In genomic region chr15:83164971-83165471, GRCm38 (mm10) we compare ENCODE assay signal across 8 mouse cellular contexts. TPM values are rescaled to one million over a fixed set of nuclear protein-coding genes. Genes with fewer than 3 reads are reported as not detected.
DNase-seq lines count a peak whose midpoint lies in the region; ATAC-seq lines count a peak whose summit lies in the region.

No protein-coding gene starts in this region.

- ATAC-seq in embryonic facial prominence, embryonic 13.5 days (ENCODE audit: insufficient number of reproducible peaks, insufficient read depth, low FRiP score, low TSS enrichment, low read depth) = no peak
- peak; percentile 93 for ATAC-seq in liver, embryonic 13.5 days (ENCODE audit: low read depth)
- no peak for ATAC-seq in activated CD4-positive, CD25-positive, alpha-beta regulatory T cell, adult 4 months

- WGBS in embryonic facial prominence, embryonic 13.5 days = 54% methylated on average over 5 of the region's 5 CpGs
- 8% methylated on average over 5 of the region's 5 CpGs for WGBS in liver, embryonic 13.5 days (ENCODE audit: insufficient replicate concordance)

- H3K4me2 ChIP-seq in embryonic facial prominence, embryonic 13.5 days = no peak overlapping the region
- H3K4me2 ChIP-seq in liver, embryonic 13.5 days = peak overlapping the region; percentile 94

- DNase-seq in adrenal gland, adult (ENCODE audit: inconsistent age in 2 of 2, low spot score in 1 of 2) = peak; percentile 53 to 69
- DNase-seq in adrenal gland, adult 8-10 months = no peak
- peak; percentile 73 for DNase-seq in heart, postnatal 25 days (ENCODE audit: low spot score)
- peak; percentile 69 for DNase-seq in liver, embryonic 13.5 days
- no peak for DNase-seq in spleen, adult 18-20 months
- no peak for DNase-seq in left cerebral cortex, postnatal 4 days

- H3K9ac ChIP-seq in embryonic facial prominence, embryonic 13.5 days = no peak overlapping the region
- H3K9ac ChIP-seq in liver, embryonic 13.5 days = peak overlapping the region; percentile 71

- H3K4me1 ChIP-seq in embryonic facial prominence, embryonic 13.5 days = peaks cover 35% of the 10 kb centered on the region
- peaks cover 92% of the 10 kb centered on the region for H3K4me1 ChIP-seq in liver, embryonic 13.5 days (replicated peaks)

- no peaks in the 10 kb centered on the region for H3K9me3 ChIP-seq in embryonic facial prominence, embryonic 13.5 days
- no peaks in the 10 kb centered on the region for H3K9me3 ChIP-seq in liver, embryonic 13.5 days (replicated peaks)

- H3K27me3 ChIP-seq in embryonic facial prominence, embryonic 13.5 days = no peaks in the 10 kb centered on the region
- no peaks in the 10 kb centered on the region for H3K27me3 ChIP-seq in liver, embryonic 13.5 days

- no peak overlapping the region for H3K4me3 ChIP-seq in embryonic facial prominence, embryonic 13.5 days
- H3K4me3 ChIP-seq in liver, embryonic 13.5 days (replicated peaks) = peak overlapping the region; percentile 49

- intact Hi-C loops in heart, postnatal 25 days (cut with DNase I) = no loop called here
- intact Hi-C loops in left cerebral cortex, postnatal 4 days (cut with DNase I) = no loop called here

- H3K27ac ChIP-seq in embryonic facial prominence, embryonic 13.5 days = 0 out of 2 replicates have a peak overlapping the region, but pooled peaks have one; percentile 28
- peak overlapping the region; percentile 93 for H3K27ac ChIP-seq in liver, embryonic 13.5 days

- peaks cover 38% of the 10 kb centered on the region for H3K36me3 ChIP-seq in embryonic facial prominence, embryonic 13.5 days
- peaks cover 80% of the 10 kb centered on the region for H3K36me3 ChIP-seq in liver, embryonic 13.5 days

RNA-seq across cellular contexts. Expression of gene Cyb5r3, which starts 7.4 kb away (rescaled TPM):
- total RNA-seq in adrenal gland, adult 8-10 months (2022) = 100 to 1,000 TPM; 296 to 432 (median 354) TPM
- 116 and 118 TPM in 2 replicates for polyA plus RNA-seq in embryonic facial prominence, embryonic 13.5 days (2015; fragmentation: Nextera tagmentation; extraction: Ambion mirVana)
- 10 to 100 TPM; 80.4 to 85.5 TPM for total RNA-seq in heart, postnatal 25 days (2021)
- 110 and 147 TPM in 2 replicates for polyA plus RNA-seq in liver, embryonic 13.5 days (2015; fragmentation: Nextera tagmentation; extraction: Ambion mirVana)
- 10 to 100 TPM; 55.9 to 73.9 TPM for polyA plus RNA-seq in activated CD4-positive, CD25-positive, alpha-beta regulatory T cell, adult 4 months (2017; shearing (Covaris generic))
- 100 to 1,000 TPM; 106 TPM for total RNA-seq in left cerebral cortex, postnatal 4 days (2021)

RNA-seq across cellular contexts. Expression of gene Poldip3, which starts 15.8 kb away (rescaled TPM):
- total RNA-seq in adrenal gland, adult 8-10 months (2022) = 100 to 1,000 TPM; 105 to 127 (median 117) TPM
- 155 TPM in 2 replicates for polyA plus RNA-seq in embryonic facial prominence, embryonic 13.5 days (2015; fragmentation: Nextera tagmentation; extraction: Ambion mirVana)
- 10 to 100 TPM; 27.3 to 29.8 TPM for total RNA-seq in heart, postnatal 25 days (2021)
- 65.0 and 69.6 TPM in 2 replicates for polyA plus RNA-seq in liver, embryonic 13.5 days (2015; fragmentation: Nextera tagmentation; extraction: Ambion mirVana)
- polyA plus RNA-seq in activated CD4-positive, CD25-positive, alpha-beta regulatory T cell, adult 4 months (2017; shearing (Covaris generic)) = 100 to 1,000 TPM; 155 to 180 TPM
- total RNA-seq in left cerebral cortex, postnatal 4 days (2021) = 10 to 100 TPM; 92.9 to 94.2 TPM

RNA-seq across cellular contexts. Expression of gene Rrp7a, which starts 42.4 kb away (rescaled TPM):
- 100 to 1,000 TPM; 100 to 115 (median 102) TPM for total RNA-seq in adrenal gland, adult 8-10 months (2022)
- 53.8 and 67.7 TPM in 2 replicates for polyA plus RNA-seq in embryonic facial prominence, embryonic 13.5 days (2015; fragmentation: Nextera tagmentation; extraction: Ambion mirVana)
- total RNA-seq in heart, postnatal 25 days (2021) = 10 to 100 TPM; 40.3 to 41.9 TPM
- polyA plus RNA-seq in liver, embryonic 13.5 days (2015; fragmentation: Nextera tagmentation; extraction: Ambion mirVana) = 35.6 and 40.9 TPM in 2 replicates
- 10 to 100 TPM; 67.8 to 87.0 TPM for polyA plus RNA-seq in activated CD4-positive, CD25-positive, alpha-beta regulatory T cell, adult 4 months (2017; shearing (Covaris generic))
- total RNA-seq in left cerebral cortex, postnatal 4 days (2021) = 100 to 1,000 TPM; 125 to 127 TPM

Comparison
In these comparisons a context has a peak if more than half of its experiments do, and no peak if none do; other contexts are left out.
1. DNase-seq: peak in adrenal gland, adult (2 of 2), heart, postnatal 25 days (single experiment) and liver, embryonic 13.5 days (single experiment); none in adrenal gland, adult 8-10 months (single experiment), spleen, adult 18-20 months (0 of 2) and left cerebral cortex, postnatal 4 days (single experiment).